Comparison of ENCODE assay signal across 9 mouse cellular contexts in the genomic region with DNA sequence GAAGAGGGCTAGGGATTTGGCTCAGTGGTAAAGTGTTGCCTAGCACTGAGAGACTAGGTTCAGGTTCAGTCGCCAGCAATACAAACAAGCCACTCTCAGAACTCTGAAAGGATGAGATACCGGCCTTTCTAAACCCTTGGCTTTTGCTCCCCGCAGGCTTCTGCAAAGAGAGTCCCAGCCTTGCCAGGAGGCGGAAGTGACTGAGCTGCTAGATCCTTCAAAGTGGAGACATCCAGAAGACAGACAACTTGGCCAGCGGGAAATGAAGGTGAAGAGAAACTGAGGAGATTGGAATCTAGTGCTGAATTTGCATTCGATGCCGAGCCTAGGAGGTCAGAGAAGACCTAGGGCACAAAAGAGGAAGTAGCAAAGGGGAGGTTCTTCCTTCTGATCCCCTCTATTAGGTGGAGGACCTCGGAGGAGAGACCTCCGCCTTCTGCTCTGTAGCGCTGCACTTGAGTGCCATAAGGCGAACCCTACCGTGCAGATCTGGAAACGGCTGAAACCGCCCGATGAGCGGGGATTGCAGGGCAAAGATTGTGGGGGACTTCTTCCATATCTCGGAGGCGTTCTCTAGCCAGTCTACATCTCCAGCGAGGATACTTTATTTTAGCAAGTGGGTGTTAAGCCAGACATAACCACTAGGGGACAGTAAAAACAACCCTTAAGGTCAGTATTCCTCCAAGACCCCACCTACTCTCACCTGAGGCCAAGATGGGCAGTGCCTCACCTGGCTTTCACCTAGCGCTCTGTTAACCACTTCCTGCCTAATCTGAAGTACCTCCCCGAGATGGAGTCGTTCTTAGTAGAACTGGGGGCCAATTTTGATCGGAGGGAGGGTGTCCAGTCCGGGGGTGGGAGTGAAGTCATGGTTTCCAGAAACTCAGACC. TPM values are rescaled to one million over a fixed set of nuclear protein-coding genes. Genes with fewer than 3 reads are reported as not detected.
DNase-seq lines count a peak whose midpoint lies in the region; ATAC-seq and TF ChIP-seq lines count a peak whose summit lies in the region.
"Had no signal": no experiment of that assay in that cellular context is flagged by ENCODE, and none has a peak within 500 bp of the region (broad histone marks: within the 10 kb centered on the region; RNA-seq: fewer than 3 reads in every experiment).

No protein-coding gene starts in this region.

- peak overlapping the region; percentile 78 for H3K4me2 ChIP-seq in hindbrain, embryonic 14.5 days (replicated peaks)
- peak overlapping the region; percentile 91 for H3K4me2 ChIP-seq in liver, embryonic 12.5 days

- peaks cover 26% of the 10 kb centered on the region for H3K27me3 ChIP-seq in forebrain, embryonic 10.5 days (ENCODE audit: poor library complexity, severe bottlenecking)
- H3K27me3 ChIP-seq in hindbrain, embryonic 14.5 days (ENCODE audit: control insufficient read depth, insufficient read depth, low read length) = no peaks in the 10 kb centered on the region
- H3K27me3 ChIP-seq in liver, embryonic 12.5 days (replicated peaks) = peaks cover 47% of the 10 kb centered on the region

- TF ChIP-seq POLR2A in brain, embryonic 14.5 days (IDR thresholded peaks at IDR 0.05; ENCODE audit: borderline replicate concordance, extremely low read depth, insufficient read depth, insufficient read length, poor library complexity, severe bottlenecking) = no peak

- H3K36me3 ChIP-seq in forebrain, embryonic 10.5 days (replicated peaks) = no peaks in the 10 kb centered on the region
- no peaks in the 10 kb centered on the region for H3K36me3 ChIP-seq in hindbrain, embryonic 14.5 days (replicated peaks; ENCODE audit: control insufficient read depth, insufficient read depth)
- no peaks in the 10 kb centered on the region for H3K36me3 ChIP-seq in liver, embryonic 12.5 days

- H3K9ac ChIP-seq in hindbrain, embryonic 14.5 days = peak overlapping the region; percentile 81
- H3K9ac ChIP-seq in liver, embryonic 12.5 days = 0 out of 2 replicates have a peak overlapping the region, but pooled peaks have one; percentile 50

- WGBS in forebrain, embryonic 10.5 days = 4% methylated on average over 24 of the region's 24 CpGs
- WGBS in hindbrain, embryonic 14.5 days = 6% methylated on average over 24 of the region's 24 CpGs
- 4% methylated on average over 24 of the region's 24 CpGs for WGBS in liver, embryonic 12.5 days (ENCODE audit: insufficient replicate concordance)

- peak overlapping the region; percentile 97 for H3K27ac ChIP-seq in forebrain, embryonic 10.5 days
- H3K27ac ChIP-seq in hindbrain, embryonic 14.5 days = peak overlapping the region; percentile 98
- no peak overlapping the region for H3K27ac ChIP-seq in liver, embryonic 12.5 days

- intact Hi-C loops in left cerebral cortex, postnatal 25 days (cut with DNase I) = loop anchor here (2.0 kb wide), 1 partner anchor 21 kb away; no protein-coding TSS in a partner anchor
- intact Hi-C loops in left cerebral cortex, postnatal 36 days (cut with DNase I) = loop anchor here (2.0 kb wide), 1 partner anchor 21 kb away; no protein-coding TSS in a partner anchor

- no peaks in the 10 kb centered on the region for H3K9me3 ChIP-seq in forebrain, embryonic 10.5 days
- H3K9me3 ChIP-seq in hindbrain, embryonic 14.5 days (ENCODE audit: control insufficient read depth, low read length) = no peaks in the 10 kb centered on the region
- no peaks in the 10 kb centered on the region for H3K9me3 ChIP-seq in liver, embryonic 12.5 days (replicated peaks)

- peak; percentile 68 for TF ChIP-seq CTCF in brain, embryonic 14.5 days (IDR thresholded peaks at IDR 0.05; ENCODE audit: borderline replicate concordance, extremely low read depth, insufficient read depth, insufficient read length)

- peak; percentile 64 to 80 for DNase-seq in left cerebral cortex, postnatal 25 days (ENCODE audit: low spot score in 2 of 2)
- no peak for DNase-seq in left cerebral cortex, postnatal 36 days (ENCODE audit: low spot score in 2 of 2)
- DNase-seq in brain, embryonic 14.5 days (ENCODE audit: low read depth) = peak; percentile 79
- DNase-seq in forebrain, embryonic 10.5 days (ENCODE audit: extremely low spot score, low spot score) = no peak
- DNase-seq in hindbrain, embryonic 14.5 days (ENCODE audit: low spot score) = peak; percentile 83
- DNase-seq in right cerebral cortex, postnatal 25 days = no peak

- peak overlapping the region; percentile 76 for H3K4me3 ChIP-seq in forebrain, embryonic 10.5 days
- peak overlapping the region; percentile 56 for H3K4me3 ChIP-seq in hindbrain, embryonic 14.5 days (replicated peaks; ENCODE audit: low read length)
- H3K4me3 ChIP-seq in liver, embryonic 12.5 days = peak overlapping the region; percentile 59

- peaks cover 45% of the 10 kb centered on the region for H3K4me1 ChIP-seq in forebrain, embryonic 10.5 days
- peaks cover 25% of the 10 kb centered on the region for H3K4me1 ChIP-seq in hindbrain, embryonic 14.5 days (replicated peaks; ENCODE audit: control insufficient read depth, insufficient read depth, low read length)
- H3K4me1 ChIP-seq in liver, embryonic 12.5 days = peaks cover 35% of the 10 kb centered on the region

- no peak for ATAC-seq in hindbrain, embryonic 14.5 days (ENCODE audit: low FRiP score)
- ATAC-seq in liver, embryonic 12.5 days = no peak
- peak; percentile 47 for ATAC-seq in monocyte, adult 5-6 weeks (replicated peaks; ENCODE audit: insufficient number of reproducible peaks, low FRiP score, low TSS enrichment, poor library complexity, severe bottlenecking)

RNA-seq across cellular contexts. Expression of a gene that starts 5.0 kb away (rescaled TPM):
- 10 to 100 TPM; 60.3 to 60.9 TPM for total RNA-seq in left cerebral cortex, postnatal 25 days (2021)
- total RNA-seq in left cerebral cortex, postnatal 36 days (2021) = 10 to 100 TPM; 58.1 to 70.0 TPM
- polyA plus RNA-seq in brain, embryonic 14.5 days (2012; rRNA removed) = 14.4 and 35.5 TPM in 2 replicates
- polyA plus RNA-seq in forebrain, embryonic 10.5 days (2016; fragmentation: Nextera tagmentation; extraction: Ambion mirVana) = 3.9 and 5.0 TPM in 2 replicates
- 11.6 and 13.5 TPM in 2 replicates for polyA plus RNA-seq in hindbrain, embryonic 14.5 days (2014; fragmentation: Nextera tagmentation; extraction: Ambion mirVana)
- 2.5 and 2.7 TPM in 2 replicates for polyA plus RNA-seq in liver, embryonic 12.5 days (2016; fragmentation: Nextera tagmentation; extraction: Ambion mirVana)
- total RNA-seq in monocyte, adult 5-6 weeks (2017) = 2.8 to 14.1 TPM (median 2.8 TPM) in 3 replicates

RNA-seq across cellular contexts. Expression of a gene that starts 22.8 kb away (rescaled TPM):
- total RNA-seq in left cerebral cortex, postnatal 25 days (2021) = not detected
- total RNA-seq in left cerebral cortex, postnatal 36 days (2021) = not detected
- polyA plus RNA-seq in brain, embryonic 14.5 days (2012; rRNA removed) = 0.08 TPM in 1 of 2 replicates, not detected in the other
- not detected in 2 replicates for polyA plus RNA-seq in forebrain, embryonic 10.5 days (2016; fragmentation: Nextera tagmentation; extraction: Ambion mirVana)
- polyA plus RNA-seq in hindbrain, embryonic 14.5 days (2014; fragmentation: Nextera tagmentation; extraction: Ambion mirVana) = not detected in 2 replicates
- polyA plus RNA-seq in liver, embryonic 12.5 days (2016; fragmentation: Nextera tagmentation; extraction: Ambion mirVana) = not detected in 2 replicates
- not detected in 3 replicates for total RNA-seq in monocyte, adult 5-6 weeks (2017)
- polyA plus RNA-seq: frontal cortex, adult 2 months had no signal

RNA-seq across cellular contexts. Expression of a gene that starts 36.6 kb away (rescaled TPM):
- not detected for total RNA-seq in left cerebral cortex, postnatal 25 days (2021)
- total RNA-seq in left cerebral cortex, postnatal 36 days (2021) = not detected
- not detected in 2 replicates for polyA plus RNA-seq in brain, embryonic 14.5 days (2012; rRNA removed)
- not detected in 2 replicates for polyA plus RNA-seq in forebrain, embryonic 10.5 days (2016; fragmentation: Nextera tagmentation; extraction: Ambion mirVana)
- not detected in 2 replicates for polyA plus RNA-seq in hindbrain, embryonic 14.5 days (2014; fragmentation: Nextera tagmentation; extraction: Ambion mirVana)
- not detected in 2 replicates for polyA plus RNA-seq in liver, embryonic 12.5 days (2016; fragmentation: Nextera tagmentation; extraction: Ambion mirVana)
- total RNA-seq in monocyte, adult 5-6 weeks (2017) = not detected in 3 replicates
- polyA plus RNA-seq: frontal cortex, adult 2 months had no signal

RNA-seq across cellular contexts. Expression of a gene that starts 59.2 kb away (rescaled TPM):
- total RNA-seq in left cerebral cortex, postnatal 25 days (2021) = 10 to 100 TPM; 14.6 to 15.8 TPM
- total RNA-seq in left cerebral cortex, postnatal 36 days (2021) = 10 to 100 TPM; 17.6 to 20.7 TPM
- 47.1 and 59.9 TPM in 2 replicates for polyA plus RNA-seq in brain, embryonic 14.5 days (2012; rRNA removed)
- 25.6 and 26.1 TPM in 2 replicates for polyA plus RNA-seq in forebrain, embryonic 10.5 days (2016; fragmentation: Nextera tagmentation; extraction: Ambion mirVana)
- 23.3 and 28.2 TPM in 2 replicates for polyA plus RNA-seq in hindbrain, embryonic 14.5 days (2014; fragmentation: Nextera tagmentation; extraction: Ambion mirVana)
- 16.8 and 18.6 TPM in 2 replicates for polyA plus RNA-seq in liver, embryonic 12.5 days (2016; fragmentation: Nextera tagmentation; extraction: Ambion mirVana)
- 25.5 to 38.4 TPM (median 28.7 TPM) in 3 replicates for total RNA-seq in monocyte, adult 5-6 weeks (2017)

Comparison
In these comparisons a context has a peak if more than half of its experiments do, and no peak if none do; other contexts are left out.
1. DNase-seq: peak in left cerebral cortex, postnatal 25 days (2 of 2), brain, embryonic 14.5 days (single experiment) and hindbrain, embryonic 14.5 days (single experiment); none in left cerebral cortex, postnatal 36 days (0 of 2), forebrain, embryonic 10.5 days (single experiment) and right cerebral cortex, postnatal 25 days (single experiment).
2. Peak in every context shown above with its lines, with median percentiles within 50 percentile points of each other: H3K4me3 ChIP-seq.